Mouse (Mus musculus): ENCODE results near the gene Ermn.

DNA sequence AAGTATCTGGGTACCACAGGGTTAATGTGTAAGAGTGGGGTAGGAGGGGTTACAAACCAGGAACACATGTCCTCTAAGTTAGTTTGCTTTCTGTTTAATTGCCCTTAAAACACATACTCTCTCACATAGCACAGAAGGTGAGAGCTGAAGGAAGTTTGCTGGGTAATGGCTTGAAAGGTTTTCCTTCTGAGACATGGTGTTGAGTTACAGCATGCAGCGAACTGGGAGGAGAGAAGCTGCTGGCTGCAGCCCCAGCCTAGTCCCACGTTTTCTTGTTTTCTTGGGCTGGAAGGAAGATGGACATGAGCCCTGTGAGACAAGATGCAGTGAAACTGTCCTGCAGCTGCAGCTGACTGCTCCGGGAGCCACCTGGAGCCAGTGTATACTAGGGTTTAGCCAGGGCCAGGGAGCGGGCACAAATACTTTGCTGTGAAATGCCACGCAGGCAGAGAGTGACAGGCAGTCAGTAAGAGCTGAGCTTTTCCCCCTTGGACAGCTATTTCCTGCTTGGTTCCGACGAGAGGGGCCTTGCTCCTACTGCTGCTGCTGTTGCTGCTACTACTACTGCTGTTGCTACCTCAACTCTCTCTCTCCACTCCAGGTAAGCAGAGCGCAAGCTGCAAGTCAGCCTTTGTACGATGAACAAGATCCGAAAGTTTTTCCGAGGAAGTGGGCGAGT lies 54.8 kb downstream of the Ermn start, which contains the start of gene Galnt5:
- TF ChIP-seq REST (IDR thresholded peaks at IDR 0.05; ENCODE audit: insufficient read depth, insufficient read length) (no peak), POLR2A (IDR thresholded peaks at IDR 0.05; ENCODE audit: insufficient read length, low read depth) (no peak), MAX (IDR thresholded peaks at IDR 0.05; ENCODE audit: low read depth) (no peak), POLR2AphosphoS2 (IDR thresholded peaks at IDR 0.05; ENCODE audit: insufficient read length, low read depth) (no peak)

Measured in myocyte (in vitro differentiated cells).